Mouse (Mus musculus) embryo, embryonic 11 days (tissue): Measurements from ENCODE around the gene Colca2.

ENCODE experiments used
- DNase-seq: peaks from one replicate; pipeline ENCODE4 v3.0.0-alpha.2; 2015

Gene Colca2

GRCm38 (mm10) chr9:51271073-51271472 is 7.3 kb downstream of the Colca2 start:
- DNase-seq: no peak

- DNase-seq: no peak
Observed at GRCm38 (mm10) chr9:51268852-51269251, 9.5 kb downstream of the Colca2 start.

GRCm38 (mm10) chr9:51258426-51258825 is 19.9 kb downstream of the Colca2 start:
- no peak for DNase-seq

GRCm38 (mm10) chr9:51256780-51257502 is 21.4 kb downstream of the Colca2 start:
- DNase-seq: no peak

GRCm38 (mm10) chr9:51238741-51239385 is 39.5 kb downstream of the Colca2 start:
- no peak for DNase-seq

GRCm38 (mm10) chr9:51232163-51232562 is 46.2 kb downstream of the Colca2 start:
- DNase-seq: no peak

- no peak for DNase-seq
Observed at GRCm38 (mm10) chr9:51230701-51231389, 47.5 kb downstream of the Colca2 start.

- no peak for DNase-seq
Observed at GRCm38 (mm10) chr9:51225636-51226166, 52.7 kb downstream of the Colca2 start.
